Mouse (Mus musculus) adrenal gland, postnatal 25 days (tissue): Measurements from ENCODE around the gene Myo18b. TPM values are rescaled to one million over a fixed set of nuclear protein-coding genes. Genes with fewer than 3 reads are reported as not detected.

Source experiments
- DNase-seq: peaks from one replicate; pipeline ENCODE4 v3.0.0; 2021; ENCODE audit warnings: mixed read lengths
- total RNA-seq: library from RNA; stranded (reverse); gene quantifications from 2 replicates; pipeline ENCODE4 v1.2.3, GENCODE M21; 2021

Myo18b gene
- total RNA-seq, 1 experiment from 2014 or later: 0.18 TPM

DNA sequence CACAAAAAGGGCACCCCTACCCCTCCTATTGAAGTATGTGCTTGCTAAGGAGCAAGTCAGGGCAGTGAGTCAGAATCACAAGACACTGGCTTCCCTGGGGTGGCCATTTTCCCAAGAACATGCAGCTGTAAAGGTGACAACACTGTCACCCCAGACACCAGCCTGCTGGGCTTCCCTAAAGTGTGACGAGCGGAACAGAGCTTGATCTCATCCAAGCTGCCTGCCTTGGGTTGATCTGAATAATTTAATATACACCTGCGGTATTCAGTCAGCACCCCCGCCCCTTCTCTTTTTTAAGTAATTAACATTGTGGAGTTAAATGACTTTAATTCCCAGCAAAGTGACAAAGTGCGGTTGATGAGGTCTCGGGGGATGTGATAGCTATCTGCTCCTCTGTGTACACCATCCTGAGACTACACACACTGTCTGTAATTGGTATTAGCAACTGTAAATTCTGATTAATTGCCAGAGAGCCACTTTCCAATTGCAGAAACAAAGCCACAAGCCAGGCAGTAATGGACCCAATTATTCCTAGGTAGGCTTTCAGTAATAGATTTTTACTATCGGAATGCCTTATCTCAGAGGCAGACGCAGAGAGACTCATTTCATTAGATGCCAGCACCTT lies 148.7 kb downstream of the Myo18b start:
- DNase-seq: no peak

DNA sequence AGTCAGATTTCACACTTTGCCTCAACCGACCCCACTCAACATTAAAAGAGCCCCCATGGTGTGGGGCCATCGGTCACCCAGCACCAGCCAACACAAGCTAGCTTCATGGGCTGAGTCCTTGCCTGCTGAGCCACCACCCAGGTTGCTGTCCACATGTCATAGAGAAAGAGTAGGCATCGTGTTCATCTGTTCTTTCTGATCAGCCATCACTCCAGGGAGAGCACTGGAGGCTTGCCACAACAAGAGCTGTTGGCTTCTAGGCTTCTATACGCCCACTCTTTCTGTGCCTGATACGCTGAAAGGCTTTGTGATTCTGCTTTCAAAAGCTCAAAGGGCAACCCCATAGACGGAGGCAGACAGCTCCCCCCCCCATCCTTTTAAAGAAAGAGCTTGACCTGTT lies 151.0 kb downstream of the Myo18b start:
- DNase-seq: no peak

DNA sequence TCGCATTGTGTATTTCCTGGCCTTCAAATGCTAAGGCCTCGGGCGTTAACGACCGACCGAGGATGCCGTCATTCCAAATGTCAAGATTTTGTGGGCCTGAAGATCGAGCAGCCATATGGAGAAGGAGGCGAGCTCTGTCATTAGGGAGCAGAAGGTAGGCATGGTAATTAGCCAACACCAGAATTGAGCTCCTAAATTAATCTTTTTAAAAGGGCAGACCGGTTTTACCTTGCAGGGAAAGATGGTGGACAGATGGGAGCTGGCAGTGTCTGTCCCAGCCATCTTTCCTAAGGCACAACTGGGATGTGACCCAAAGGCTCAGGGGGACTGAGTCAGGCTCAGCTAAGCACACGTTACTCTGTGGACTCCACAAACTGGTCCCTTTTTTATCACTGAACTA lies 151.6 kb downstream of the Myo18b start:
- DNase-seq: no peak

DNA sequence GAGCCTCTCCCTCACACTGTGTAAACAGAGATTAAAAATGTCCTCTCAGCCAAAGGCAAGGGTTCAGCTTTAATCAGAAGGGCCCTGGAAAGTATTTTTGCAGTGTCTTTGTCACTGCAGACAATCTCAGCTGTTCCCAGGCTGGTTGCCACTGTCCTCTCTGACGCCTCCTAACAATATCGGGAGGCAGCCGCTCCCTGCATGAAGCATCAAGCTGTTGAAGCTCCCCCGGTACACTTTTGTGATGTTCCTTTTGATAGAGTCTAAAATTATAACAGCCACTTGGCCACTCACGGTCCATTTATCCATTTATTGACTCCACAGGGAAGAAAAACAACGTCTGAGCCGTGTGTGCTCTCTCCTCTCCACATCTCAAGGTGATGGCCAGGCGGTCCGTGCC lies 153.0 kb downstream of the Myo18b start:
- DNase-seq: no peak

DNA sequence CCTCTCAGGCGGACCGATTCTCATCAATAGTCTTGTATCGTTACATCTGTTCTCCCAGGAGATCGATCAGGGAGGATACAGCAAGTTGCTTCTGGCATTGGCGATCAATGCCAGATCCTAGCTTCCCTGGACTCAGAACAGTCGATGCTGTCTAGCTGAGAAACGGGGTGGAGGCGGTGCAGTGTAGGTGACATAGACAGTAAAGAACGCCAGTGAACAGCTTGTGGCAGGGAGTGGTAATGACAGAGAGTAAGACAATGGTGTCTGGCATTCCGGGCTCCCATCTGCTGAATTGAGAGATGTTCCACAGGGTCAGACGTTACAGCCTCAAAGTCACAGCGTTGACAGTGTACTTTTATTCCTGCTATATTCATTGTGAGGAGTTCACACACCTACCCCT lies 155.5 kb downstream of the Myo18b start:
- DNase-seq: no peak

DNA sequence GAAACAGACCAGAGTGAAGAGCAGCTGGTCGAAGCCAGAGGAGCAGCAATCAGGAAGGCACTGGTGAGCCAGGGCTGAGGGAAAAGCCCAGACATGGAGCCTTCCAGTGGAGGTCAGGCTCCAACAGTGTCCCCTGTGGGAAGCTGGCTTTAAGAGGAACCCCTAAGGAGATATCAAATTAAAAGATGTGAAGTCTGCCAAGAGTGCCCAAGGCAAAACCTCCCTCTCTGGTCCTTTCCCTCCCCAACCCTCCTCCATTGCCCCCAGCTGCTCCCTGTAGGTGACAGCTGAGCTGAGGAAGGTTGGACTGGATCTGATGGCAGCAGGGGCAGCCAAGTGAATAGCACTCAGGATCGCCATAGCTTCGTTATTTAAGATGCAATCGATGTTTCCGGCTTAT lies 161.1 kb downstream of the Myo18b start:
- no peak for DNase-seq

DNA sequence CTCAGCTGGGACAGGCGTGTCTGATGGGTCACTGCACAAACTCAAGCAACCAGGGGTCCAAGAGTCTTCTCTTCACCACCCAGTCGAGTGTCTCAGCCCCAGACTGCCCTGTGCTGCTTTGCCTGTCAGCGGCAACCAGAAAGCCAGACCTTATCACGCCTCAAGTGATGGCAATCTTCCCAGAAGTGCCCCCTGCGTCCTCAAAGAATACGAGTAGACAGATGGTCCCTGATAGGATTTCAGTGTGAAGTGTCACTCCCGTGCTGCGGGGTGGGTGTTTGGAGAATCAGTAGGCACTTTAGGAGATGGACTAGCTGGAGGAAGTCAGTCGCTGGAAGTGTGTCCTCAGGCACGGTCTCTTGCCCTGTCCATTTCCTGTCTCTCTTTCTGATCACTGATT lies 165.6 kb downstream of the Myo18b start:
- no peak for DNase-seq

DNA sequence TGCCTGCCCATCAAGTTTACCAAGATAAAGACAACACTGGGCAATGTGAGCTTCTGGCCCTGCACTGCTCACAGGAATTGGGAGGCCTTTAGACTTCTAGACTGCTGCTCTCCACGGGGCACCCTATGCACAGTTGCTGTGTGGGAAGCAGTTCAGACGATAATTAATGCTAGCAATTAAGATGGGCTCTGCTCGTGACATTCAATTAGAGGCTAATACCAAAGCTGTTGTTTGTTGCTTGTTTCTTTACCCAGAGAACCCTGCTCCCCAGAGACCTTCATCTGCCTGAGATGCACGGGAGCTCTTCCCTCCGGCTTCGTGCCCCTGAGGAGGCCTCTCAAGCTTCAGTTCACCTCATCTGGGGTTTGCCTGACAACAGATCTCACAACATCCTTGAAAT lies 167.7 kb downstream of the Myo18b start:
- no peak for DNase-seq

DNA sequence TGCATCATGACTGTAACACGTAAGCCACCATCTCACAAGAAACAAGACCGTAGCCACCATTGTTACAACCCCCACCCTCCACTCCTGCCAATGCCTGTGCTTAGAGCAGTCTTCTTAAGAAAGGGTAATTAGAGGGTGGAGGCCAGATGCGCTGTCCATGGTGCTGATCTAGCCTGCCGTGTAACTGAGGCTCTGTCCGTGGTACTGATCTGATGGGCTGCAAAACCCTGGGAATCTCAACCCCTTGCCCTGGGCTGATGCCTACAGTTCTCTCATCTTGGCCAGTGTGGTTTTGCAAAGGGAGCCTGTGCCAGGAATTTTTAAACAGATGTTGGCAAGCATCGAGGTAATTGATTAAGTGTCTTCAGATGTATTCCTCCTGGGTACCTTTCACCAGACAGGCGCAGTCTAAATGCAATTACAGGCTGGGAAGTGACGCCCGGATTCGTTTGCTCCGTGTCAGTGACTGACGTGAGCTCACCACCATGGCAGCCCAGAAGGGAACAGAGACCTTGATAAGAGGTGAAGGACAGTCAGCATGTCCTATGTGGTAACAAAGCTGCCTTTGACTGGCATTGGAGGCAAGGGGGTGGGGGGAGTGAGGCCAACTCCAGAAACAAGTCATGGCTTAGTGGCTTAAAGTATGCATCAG lies 177.4 kb downstream of the Myo18b start:
- peak; percentile 79 for DNase-seq

DNA sequence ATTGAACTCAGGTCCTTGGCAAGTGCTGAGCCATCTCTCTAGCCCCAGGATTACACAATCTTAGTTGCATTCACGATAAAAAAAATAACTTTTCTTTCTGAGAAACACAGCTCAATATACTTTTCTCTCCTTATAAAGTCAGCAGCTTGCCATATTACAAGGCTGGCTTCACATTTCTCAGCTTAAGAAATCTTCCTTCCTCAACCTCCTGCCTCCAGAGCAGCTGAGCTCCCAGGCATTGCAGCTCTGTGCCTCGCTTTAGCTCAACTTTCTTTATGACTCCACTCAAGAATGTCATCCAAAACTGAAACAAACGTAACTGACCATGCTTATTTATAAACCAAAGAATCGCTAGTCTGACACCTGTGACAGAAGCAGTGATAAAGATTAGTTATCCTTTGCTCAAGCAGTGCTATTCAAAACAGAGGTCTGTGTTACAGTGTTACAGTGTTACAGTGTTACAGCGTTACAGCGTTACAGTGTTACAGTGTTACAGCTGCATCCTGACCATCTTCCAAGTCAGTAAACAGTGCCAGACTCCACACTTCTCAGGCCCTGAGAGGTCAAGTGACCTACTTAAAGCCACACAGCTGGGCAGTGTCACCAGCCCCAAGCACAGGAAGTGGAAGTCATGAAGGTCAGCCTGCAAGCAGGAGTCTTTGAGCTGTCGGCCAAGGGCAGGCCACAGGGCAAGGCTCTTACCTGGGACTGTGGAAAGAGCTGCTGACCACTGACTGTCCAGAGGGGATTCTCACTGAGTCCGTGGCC lies 181.3 kb downstream of the Myo18b start:
- DNase-seq: no peak

DNA sequence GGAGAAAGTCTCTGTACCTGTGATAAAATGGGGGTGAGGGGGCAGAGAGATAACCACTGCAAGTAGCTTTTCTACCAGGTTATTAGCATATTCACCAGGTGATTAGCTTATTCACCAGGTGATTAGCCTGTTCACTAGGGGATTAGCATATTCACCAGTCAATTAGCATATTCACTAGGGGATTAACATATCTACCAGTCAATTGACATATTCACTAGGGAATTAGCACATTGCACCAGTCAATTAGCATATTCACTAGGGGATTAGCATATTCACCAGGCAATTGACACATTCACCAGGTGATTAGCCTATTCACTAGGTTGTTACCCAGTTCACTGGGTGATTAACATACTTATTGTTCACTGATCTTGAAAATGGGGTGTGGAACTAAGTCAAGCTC lies 186.3 kb downstream of the Myo18b start:
- DNase-seq: no peak

DNA sequence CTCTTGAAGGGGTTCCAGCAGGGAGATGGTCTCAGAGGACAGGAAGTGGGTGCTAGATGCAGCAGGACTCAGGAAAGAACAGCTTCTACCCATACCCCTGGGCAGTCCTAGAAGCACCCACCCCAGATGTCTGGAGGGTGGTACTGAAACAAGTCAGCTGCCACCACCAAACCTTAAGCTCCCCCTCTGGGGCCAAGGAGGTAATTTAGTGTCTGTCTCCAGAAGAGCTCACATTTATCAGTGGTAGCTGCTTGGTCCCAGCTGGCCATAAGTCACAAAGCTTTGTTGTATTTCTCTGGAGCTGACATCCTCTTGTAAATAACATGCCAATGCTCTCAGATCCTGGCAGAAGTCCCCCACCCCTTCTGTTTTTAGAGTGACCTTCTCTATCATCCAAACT lies 187.7 kb downstream of the Myo18b start:
- no peak for DNase-seq

DNA sequence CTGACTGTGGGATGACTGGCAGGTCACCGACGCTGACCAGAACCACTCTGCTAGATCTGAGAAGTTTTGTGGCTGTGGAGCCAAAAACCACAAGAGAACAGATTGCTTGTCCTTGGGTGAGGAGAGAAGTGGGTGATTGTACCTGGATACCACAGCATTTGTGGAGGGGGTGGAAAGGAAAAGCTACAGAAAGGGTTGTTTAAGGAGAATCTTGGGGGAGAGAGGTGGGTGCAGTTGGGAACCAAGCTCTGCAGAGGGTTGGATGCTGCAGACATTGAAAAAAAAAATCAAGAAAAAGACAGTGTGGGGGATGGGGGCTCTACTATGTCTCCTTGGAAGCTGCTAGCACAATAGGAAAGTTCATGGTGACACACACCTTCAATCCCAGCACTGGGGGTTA lies 188.7 kb downstream of the Myo18b start:
- no peak for DNase-seq

DNA sequence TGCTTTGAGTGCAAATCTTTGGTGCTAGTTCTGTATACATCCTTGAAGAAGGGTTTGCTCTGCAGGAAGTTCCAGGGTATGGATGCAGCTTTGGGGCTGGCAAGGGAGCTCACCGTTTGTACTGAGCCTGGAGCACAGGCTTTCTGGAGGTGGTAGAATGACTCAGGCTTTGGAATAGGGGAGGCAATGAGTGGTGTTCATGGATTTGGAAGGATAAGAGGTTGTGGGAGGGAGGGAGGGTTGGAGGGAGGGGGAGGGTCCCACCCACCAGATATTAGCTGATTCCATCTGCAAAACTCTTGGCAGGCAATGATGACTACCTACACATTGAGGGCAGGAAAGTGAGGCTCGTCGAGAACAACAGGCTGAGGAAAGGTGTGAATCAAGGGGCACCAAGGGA lies 195.4 kb downstream of the Myo18b start:
- DNase-seq: no peak

DNA sequence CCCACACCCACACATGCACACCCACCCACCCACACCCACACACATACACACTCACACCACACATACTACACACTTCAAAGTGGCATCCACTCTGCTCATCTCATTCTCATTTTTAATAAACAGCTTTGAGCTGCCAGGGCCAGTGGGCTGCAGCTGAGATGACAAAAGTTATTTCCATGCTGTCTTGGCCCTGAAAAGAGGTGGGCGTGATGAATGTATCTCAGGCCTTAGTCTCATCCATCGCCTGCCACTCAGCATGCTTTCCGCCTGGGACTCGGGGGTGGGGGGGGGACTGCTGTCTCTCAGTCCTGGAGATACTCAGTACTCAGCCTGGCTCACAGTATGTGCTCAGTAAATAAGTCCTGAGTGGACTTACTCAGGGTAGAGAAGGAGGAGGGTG lies 199.5 kb downstream of the Myo18b start:
- no peak for DNase-seq

DNA sequence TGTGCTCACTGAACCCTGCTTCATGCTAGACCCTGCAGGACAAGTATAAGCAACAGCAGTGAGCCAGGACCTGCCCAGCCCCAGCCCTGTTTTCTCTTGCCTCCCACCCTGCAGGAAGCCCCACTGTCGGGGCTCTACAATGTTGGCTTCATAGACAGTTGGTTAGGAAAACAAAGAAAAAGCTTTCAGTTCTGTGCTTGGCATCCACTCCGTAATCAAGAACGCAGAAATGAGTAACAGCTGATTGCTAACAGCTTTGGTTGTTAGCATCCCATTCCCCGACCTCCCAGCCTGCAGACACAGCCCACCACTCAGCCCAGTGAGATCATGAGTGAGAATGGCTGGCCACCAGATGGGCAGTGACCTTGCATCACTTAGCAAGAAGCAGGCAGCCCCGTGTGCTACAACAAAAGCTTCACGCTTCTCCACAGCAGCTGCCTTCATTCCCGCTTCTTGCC lies 200.9 kb downstream of the Myo18b start:
- no peak for DNase-seq

DNA sequence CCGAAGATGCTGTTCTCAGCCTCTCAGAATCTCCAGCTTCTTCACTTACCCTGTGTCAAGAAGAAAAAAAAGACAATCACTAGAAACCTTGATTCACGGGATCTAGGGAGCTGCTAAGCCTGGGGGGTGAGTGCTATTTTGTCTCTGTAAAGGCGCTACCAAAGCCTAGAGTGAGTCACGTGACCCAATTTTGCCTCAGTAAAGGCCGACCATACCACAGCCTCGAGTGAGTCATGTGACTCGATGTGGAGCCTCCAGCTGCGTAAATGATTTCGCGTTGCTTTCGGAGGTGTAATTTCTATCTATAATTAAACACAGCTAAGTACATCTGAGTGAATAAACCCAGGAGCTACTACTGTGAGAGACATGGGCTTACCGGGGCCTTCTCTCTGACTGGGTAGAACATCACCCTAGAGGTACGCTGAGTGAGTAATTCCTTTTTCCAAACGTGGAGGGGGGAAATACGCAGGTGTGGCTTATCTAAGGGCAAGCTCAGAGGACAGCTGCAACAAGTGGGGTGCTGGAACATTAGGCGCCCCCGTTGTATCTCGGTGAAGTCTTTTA lies 202.8 kb downstream of the Myo18b start:
- no peak for DNase-seq

DNA sequence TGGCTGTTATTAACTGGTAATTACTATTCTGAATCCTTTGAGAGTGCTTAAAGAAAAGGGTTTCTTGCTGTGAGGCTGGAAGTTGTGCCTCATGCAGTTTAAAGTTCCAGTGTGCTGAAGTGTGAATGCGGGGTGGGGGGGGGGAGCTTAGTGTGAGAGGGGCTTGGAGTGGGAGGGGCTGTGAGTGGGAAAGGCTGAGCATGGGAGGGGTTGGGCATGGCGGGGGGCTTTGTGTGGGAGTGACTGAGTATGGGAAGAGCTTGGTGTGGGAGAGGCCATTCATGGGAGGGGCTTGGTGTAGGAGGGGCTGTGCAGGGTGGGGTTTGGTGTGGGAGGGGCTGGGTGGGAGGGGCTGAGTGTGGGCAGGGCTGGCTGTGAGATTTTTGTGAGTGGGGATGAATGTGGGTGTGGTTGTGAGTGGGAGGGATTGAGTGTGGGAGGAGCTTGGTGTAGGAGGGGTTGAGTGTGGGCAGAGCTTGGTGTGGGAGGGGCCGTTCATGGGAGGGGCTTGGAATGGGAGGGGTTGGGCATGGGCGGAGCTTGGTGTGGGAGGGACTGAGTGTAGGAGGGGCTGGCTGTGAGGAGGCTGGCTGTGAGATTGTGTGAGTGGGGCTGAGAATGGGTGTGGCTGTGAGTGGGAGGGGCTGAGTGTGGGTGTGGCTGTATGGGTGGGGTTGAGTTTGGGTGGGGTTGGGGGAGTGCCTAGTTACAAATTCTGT lies 208.9 kb downstream of the Myo18b start:
- DNase-seq: no peak

DNA sequence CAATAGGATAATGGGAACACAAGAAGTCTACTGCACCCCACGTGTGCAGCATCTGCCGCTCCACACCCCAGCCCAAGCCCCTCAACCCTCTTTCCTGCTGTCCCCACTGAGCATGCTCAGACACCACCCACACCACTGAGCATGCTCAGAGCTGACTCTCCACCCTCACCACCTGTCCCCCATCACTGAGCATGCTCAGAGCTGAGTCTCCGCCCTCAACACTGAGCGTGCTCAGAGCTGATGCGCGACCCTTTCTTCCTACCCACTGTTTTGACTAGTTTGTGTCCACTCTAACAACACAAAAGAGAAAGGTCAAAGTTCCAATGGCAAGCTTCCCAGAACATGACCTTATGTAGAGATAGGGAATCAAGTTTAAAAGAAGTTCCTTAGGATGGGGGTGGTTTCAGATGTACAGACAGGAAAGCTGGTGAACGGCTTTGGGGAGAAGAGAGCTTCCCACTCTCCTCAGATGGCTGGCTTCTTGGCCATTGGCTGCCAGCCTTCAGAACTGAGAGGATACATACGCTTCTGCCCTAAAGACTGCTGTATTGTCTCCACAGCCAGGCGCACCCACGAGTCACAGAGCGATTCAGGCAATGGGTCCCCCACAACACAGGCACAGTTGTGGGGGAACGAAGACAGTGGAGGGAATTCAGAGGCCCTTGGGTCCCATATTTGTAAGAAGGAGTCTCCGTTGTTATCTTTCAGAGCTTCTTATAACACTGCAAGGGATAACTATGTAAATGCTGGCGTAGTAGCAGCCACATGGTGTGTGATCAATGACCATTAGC lies 209.7 kb downstream of the Myo18b start:
- DNase-seq: no peak

DNA sequence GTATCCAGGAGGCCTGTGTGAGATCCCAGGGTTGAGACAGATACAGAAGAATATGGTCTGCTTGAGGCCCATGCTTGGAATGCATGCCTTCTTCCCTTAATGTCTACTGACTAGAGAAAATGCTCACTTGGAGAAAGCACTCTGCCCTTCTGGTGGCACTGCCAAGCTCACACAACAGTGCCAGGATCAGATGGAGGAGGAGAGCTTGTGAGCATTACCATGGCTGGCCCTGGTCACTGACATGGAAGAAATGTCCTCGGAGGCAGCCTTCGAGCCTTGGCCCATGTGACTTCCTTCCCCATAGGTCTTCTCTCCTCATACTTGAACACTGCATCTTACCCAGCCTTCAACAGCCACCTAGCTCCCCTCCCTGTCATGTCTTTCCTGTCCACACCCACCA lies 216.9 kb downstream of the Myo18b start:
- DNase-seq: no peak

DNA sequence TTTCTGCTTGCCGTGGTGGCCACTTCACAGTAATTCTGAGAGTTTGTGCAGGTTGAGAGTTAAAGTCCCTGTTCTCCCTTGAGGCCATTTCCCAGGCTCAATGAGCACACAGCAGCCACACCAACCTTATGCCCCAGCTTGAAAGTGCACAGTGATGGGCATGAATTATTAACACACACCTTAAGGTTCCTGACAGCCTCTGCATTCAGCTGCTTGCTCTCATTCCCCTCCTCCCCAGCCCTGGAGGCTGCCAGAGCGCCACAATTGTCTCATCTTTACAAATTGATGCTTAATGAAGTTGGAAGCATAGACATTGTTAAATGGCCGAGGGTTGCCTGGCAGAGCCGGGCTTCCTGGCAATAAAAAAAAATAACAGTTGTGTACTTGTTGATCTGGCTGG lies 218.0 kb downstream of the Myo18b start:
- no peak for DNase-seq

DNA sequence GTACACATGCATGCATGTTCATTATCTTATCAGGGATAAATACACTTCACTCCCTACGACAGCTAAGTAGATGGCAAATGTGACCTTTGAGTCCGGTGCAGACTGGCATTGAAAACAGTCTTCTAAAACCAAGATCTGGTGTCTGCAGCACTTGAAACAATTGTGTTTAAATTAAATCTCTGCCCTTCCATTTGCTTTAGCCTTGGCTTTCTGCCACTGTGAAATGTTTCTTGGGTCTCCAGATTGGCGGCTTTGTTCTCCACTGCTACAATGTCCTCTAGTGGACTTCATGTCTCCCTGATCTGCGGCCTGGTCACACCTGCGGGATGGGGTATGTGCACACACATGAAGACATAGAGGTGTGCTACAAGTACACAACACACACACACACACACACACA lies 221.4 kb downstream of the Myo18b start:
- no peak for DNase-seq
